Mouse (Mus musculus): ENCODE results near the gene Osgep.
"Not testable (repeated sequence)": the region's sequence is repeated elsewhere in the genome, so short reads cannot be mapped to it uniquely, and the experiment has no call there.

Osgep gene

DNA sequence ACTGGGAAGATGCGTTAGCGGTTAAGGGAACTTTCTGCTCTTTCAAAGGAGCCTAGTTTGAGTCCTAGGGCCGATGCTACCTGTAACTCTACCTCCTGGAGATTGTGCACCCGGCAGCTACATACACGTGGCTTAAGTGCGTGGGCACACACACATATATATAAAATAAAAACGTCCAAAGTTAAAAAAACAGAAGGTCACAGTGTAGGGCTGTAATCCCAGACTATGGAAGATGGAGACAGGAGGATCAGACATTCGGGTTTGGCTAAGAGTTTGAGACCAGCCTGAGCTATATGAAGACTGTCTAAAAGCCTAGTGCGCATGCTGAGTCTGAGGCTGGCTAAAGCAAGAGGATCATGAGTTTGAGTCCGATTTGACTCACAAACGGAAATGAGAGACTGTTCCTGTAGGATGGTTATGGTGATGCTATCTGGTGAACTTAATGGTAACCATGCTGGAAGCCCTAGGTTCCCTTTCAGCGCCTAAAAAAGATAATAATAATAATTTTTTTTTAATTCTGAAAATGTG lies 6.9 kb upstream of the Osgep start:
- no peak for DNase-seq (ENCODE audit: low read depth)

DNA sequence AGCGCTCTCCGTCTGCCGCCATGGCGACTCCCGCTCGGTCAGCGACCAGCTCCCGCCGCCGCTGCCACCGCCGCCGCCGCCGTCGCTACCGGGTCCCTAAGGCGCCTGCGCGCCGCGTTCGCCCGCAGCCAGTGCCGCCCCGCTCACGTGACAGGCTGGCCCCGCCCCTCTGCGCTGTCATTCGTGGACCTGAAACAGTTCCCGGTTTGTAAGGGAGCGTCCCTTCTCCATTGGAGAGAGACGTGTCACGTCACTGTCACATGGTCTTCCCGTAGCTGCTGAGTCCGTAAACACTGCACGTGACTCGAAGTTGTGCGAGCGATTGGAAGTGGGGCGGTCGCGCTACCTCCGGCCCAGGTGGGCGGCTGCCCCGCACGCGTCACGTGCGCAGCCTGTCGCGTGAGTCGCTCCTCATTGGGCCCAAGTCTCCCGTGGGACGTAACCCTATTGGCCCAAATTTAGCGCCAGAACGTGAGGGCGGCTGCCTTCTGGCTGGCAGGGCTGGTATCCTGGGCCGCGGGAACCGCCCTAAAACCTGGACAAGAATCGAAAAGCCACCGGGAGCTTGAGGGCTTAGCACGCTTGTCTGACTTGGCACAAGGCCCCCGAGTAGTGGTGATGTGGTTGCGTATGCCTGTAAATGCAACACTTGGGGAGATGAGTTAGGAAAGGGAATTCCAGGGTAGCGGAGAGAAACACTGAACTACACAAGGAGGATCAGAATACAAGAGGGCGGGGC lies 6.2 kb upstream of the Osgep start, which contains the start of the genes Pip4p1 and Pnp:
Gene Pip4p1 (minus strand): TSS at position 103 of the 739 bp plus-strand sequence.
Gene Pnp (plus strand): TSS at position 329 of the 739 bp plus-strand sequence.
- DNase-seq (ENCODE audit: low read depth) = peak; percentile 99

DNA sequence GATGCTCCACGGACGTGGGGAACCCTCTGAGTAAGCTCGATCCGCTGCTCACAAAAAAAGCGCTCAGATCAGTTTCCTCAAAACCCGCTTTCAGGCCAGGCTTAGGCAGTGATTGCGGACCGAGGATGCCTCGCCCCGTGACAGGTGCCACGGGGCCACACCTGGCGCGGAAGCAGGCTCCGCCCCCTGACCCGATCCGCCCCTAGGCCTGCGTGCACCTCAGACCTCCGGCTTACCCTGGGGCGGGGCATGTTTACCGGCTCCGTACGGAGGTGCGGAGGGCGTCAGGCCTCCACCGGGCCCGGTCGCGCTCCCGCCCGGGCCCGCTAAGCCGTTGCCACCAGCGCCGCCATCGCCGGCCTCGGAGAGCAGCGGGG lies 5.7 kb upstream of the Osgep start:
- no peak for DNase-seq (ENCODE audit: low read depth)

DNA sequence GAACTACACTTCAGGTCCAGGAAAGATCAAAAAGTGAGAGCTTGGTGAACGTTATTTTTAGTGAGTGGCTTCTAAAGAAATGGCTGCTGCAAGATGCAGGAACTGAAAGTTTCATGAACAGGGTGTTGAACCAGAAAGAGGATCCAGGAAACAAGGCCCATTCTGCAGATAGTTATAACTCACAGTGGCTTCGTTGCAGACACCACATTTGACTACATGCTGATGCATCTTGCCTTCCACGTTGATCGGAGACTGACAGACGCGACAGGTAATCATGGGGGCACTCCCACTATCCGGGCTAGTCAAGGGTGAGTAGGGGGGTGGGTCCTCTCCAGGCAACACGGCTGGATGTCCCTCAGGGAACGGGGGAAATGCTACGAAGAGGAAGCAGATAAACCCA lies 5.3 kb upstream of the Osgep start:
- DNase-seq (ENCODE audit: low read depth) = no peak

DNA sequence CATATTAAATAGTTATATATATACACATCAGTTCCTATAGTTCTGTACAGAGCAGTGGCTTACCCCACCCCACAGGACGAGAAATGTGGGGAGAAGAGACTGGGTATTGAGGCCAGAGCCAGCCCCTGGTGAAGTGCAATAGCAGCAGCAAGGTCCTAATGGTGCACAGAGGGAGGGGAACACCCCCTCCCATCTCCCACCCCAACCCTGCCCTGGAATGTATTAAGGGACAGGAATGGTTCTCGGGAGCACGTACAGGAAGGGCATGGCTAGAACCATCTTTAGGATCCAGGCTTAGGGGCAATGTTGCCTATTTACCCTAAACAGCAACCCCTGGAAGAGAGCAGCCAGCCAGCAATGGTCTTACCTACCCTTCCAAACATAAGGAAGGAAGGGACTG lies 2.7 kb upstream of the Osgep start:
- DNase-seq (ENCODE audit: low read depth) = no peak

DNA sequence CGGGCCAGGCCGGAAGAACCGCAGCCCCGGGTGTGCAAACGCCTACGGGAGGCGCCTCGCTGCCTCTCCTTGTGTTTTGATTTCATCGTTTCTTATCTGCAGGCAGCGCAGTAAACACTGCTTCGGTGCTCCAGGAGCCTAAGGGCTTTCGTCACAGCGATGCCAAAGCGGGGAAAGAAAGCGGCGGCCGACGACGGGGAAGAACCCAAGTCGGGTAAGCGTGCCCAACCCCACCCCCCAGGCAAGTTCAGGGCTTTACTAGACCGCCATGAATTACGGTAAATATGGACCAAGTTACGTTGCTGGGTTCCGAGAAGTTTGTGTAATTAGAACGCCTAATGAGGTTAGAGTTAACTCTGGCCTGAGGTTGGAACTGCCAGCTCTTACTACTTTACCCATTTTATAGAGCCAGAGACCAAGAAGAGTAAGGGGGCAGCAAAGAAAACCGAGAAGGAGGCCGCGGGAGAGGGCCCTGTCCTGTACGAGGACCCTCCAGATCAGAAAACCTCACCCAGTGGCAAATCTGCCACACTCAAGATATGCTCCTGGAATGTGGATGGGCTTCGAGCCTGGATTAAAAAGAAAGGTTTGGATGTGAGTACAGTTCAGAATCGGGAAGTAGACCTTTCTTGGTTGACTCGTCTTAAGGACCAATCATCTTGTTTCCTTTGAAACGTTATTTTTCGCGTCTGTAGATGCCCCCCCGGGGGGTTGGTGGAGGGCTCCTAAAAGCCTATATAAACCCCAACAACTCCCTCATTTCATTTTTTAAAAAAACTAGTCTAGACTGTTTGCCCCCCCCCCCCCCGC lies 623 bp upstream of the Osgep start:
- DNase-seq (ENCODE audit: low read depth) = no peak

DNA sequence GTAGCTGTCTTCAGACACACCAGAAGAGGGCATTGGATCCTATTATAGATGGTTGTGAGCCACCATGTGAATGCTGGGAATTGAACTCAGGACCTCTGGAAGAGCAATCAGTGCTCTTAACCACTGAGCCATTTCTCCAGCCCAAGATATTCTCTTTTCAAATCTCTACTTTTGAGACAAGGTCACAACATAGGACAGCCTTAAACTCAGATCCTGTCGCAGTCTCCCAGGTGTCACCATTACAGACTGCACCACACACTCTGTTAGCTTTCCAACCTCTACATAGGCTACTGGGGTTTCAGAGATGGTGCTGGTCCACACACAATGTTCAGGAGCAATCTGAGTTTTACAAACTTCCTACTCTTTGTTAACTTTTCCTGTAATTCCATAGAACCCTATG lies 1.3 kb downstream of the Osgep start:
- not testable (repeated sequence) for DNase-seq (ENCODE audit: low read depth)

DNA sequence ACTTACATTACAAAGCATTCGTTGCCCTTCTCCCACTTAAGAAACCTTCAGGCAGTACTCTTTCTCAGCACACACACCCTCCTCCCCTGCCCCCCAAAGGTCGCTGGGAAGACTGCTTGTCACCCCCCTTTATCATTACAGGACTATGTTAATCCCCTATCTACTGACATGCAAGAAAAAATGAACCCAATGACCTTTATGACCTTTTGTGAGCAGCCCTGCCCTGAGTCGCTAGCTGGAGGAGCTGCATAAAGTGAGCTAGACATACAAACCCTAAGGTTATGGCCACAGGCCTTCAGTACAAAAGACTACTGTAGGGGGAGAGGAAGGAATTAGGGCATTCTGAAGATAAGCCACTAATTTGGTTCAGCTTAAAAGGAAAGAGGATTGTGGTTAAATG lies 13.3 kb downstream of the Osgep start:
- no peak for DNase-seq (ENCODE audit: low read depth)

DNA sequence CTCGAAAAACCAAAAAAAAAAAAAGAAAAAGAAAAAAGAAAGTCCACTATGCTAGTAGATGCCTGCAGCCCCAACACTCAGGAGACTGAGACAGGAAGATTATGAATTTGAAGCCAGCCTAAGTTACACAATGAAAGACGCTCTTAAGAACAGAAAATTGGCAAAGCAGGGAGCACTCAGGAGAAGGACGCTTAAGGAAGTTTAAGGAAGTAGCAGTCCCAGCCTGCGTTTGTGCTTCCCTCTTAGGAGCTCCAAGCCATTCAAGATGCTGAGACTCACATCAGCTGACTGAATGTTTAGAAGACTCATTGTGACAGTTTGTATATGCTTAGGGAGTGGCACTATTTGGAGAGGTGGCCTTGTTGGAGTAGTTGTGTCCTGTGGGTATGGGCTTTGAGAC lies 16.6 kb downstream of the Osgep start:
- no peak for DNase-seq (ENCODE audit: low read depth)

DNA sequence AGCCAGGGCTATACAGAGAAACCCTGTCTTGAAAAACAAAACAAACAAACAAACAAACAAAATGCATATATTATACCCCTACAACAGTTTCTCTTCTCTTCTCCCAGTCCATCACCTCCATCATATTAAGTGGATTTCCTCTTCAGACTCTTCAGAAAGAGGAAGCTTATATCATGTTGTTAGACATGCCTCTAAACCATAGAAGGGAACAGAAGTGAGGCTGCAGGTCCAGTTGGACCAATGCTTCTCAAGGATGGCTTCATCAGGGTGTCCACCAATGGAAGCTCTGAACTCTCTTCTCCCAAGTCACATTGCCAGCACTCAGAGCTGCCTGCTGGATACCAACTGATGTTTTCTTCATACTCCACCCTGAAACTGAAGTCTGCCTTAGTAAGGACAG lies 19.4 kb downstream of the Osgep start:
- not testable (repeated sequence) for DNase-seq (ENCODE audit: low read depth)

DNA sequence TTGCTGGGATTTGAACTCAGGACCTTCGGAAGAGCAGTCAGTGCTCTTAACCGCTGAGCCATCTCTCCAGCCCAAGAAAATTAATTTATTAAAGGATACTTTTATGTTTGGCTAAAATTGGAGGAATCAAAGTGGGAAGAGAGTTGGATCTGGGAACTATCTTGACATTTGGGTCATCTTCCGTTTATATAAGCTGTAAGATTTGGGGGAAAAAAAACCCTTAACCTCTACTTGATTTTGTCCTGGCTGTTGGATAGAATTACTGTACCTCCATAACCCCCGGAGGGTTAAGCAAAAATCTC lies 19.9 kb downstream of the Osgep start:
- no peak for DNase-seq (ENCODE audit: low read depth)

DNA sequence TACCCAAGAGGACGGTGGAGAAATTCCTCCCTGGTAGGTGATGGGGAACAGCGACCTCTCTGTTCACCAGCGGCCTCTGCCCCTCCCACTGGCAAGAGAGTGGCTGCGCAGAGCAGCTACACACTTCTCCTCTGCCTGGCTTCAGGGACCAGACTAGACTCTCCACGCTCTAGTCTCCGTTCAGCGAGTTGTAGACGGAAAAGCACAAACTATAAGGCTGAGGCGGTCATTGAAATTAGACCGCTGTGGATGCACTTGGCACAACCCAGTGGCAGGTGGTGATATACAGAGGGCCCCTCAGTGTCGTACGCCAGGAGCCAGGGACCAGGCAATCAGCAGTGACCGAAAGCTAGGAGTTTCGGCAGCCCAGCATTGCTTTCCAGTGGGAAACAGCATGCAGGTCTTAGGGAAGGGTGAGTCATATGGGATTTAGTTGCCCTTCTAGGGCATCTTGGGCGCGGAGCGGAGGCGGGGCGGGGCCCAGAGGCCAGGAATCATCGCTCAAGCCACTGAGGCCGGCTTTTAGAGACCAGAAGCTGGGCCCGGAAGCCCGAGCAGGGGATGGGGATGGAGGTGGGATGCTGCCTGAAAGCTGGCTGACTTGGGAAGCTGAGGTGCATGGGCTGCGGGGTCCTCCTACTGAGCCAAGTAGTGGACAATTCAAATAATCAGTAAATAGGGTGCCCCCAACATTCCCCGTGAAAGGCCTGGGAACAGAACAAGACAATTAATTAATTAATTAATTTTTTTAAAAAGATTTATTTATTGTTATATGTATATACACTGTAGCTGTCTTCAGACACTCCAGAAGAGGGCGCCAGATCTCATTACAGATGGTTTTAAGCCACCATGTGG lies 20.5 kb downstream of the Osgep start:
- no peak for DNase-seq (ENCODE audit: low read depth)

DNA sequence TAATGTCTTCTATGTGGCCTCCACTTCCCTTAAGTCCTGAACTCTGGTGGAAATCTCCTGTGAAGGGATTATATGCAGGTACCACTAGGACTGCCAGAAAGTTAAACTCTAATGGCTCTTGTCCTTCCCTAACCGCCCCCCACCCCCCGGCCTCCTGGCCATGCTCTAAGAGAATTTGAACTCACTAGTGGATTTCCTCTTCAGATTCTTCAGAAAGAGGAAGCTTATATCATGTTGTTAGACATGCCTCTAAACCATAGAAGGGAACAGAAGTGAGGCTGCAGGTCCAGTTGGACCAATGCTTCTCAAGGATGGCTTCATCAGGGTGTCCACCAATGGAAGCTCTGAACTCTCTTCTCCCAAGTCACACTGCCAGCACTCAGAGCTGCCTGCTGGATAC lies 26.7 kb downstream of the Osgep start:
- not testable (repeated sequence) for DNase-seq (ENCODE audit: low read depth)

DNA sequence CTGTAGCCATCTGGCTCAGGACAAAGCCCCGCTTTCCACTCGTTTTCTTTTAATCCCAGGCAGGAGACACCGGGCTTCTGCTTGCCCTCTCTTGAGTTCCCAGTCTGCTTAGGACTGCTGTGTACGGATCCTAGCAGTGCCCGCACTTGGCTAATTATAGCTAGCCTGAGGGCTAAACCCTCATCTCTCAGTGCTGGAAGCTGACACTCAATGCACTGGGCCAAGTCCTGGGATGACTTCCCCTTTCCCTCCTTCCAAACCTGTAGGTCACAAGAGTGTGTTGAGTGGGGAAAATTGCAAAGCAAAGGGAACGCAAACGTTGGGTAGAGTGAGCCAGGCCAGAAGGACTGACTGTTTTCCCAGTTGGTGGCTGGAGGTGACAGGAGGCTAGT lies 27.3 kb downstream of the Osgep start, which contains the start of gene Klhl33:
Gene Klhl33 (minus strand): TSS at position 134 of the 392 bp plus-strand sequence.
- DNase-seq (ENCODE audit: low read depth) = peak; percentile 25

DNA sequence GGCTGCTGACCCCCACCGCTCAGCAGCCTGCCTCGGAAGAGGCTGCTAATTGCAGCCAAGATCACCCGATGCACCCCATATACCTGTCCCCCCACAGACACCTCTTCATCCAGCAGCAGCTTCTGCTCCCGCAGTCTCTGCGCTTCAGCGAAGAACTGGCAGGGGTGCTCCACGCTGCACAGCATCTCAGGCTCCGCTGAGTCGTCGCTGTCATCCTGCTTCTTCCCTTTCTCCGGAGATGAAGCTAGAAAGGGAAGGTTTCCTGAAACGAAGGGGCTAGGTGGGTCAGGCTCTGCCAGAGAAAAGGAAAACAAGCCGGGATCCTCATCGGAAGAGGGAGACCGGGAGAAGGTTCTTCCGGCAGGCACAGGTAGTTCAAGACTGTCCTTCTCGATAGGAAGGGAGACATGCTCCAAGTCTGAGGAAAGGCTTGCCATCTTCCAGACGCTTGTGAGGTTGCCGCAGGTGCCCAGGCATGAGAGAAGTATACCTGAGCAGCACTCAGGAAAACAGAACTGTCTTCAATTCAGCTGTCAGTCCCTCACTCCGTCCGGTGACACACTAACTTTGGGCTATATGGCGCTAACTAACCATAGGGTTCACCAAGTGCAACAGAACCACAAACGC lies 27.8 kb downstream of the Osgep start:
- DNase-seq (ENCODE audit: low read depth) = no peak

DNA sequence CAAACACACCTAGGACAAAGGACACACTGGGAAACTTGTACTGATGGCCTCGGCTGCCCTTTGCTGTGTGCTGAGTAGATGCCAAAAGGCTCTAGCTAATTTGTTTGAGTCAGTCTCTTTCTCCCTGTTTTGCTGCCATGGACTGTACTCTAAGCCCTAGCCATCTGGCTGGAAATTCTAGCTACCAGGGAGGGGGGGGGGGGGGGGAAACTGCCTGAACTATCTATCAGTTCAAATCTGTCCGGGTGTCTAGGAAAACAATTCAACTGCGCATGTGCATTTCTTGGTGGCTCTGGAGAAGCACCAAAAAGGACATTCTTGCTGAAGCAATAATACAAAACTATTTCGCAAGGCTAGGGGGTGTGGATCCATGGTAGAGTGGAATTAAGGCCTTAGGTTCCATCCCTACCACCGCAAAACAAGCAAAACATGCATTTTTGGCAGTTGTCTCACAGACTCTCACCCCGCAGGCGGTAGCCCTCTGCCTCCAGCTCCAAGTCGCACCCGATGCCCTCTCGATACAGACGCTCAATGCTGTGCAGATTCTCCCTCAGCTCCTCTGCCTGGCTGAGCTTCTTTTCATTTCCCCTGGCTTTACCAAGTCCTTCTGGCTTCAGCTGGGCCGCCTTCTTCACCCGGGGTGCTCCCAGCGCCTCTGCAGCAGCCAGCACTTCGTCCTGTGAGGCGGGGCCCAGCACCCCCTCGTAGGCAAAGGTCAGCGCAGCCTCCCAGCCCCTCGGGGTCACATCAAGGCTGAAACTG lies 28.5 kb downstream of the Osgep start:
- DNase-seq (ENCODE audit: low read depth) = peak; percentile 97

DNA sequence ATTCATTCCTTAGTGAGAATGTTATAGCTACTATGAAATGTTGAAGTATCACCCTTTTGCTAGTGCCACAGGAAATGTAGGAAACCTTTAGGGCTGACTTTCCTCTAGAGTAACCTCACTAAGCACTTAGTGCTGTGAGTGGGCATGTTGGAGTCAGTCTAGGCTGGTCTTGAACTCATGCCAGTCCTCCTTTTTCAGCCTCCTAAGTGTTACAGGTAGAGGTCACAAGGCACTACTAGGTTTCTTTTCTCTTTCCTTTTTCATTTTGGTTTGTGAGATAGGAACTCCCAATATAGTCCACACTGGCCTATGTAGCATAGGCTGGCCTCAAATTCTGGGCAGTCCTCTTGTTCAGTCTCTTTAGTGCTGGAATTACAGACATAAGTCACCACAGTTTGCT lies 29.3 kb downstream of the Osgep start:
- DNase-seq (ENCODE audit: low read depth) = no peak

DNA sequence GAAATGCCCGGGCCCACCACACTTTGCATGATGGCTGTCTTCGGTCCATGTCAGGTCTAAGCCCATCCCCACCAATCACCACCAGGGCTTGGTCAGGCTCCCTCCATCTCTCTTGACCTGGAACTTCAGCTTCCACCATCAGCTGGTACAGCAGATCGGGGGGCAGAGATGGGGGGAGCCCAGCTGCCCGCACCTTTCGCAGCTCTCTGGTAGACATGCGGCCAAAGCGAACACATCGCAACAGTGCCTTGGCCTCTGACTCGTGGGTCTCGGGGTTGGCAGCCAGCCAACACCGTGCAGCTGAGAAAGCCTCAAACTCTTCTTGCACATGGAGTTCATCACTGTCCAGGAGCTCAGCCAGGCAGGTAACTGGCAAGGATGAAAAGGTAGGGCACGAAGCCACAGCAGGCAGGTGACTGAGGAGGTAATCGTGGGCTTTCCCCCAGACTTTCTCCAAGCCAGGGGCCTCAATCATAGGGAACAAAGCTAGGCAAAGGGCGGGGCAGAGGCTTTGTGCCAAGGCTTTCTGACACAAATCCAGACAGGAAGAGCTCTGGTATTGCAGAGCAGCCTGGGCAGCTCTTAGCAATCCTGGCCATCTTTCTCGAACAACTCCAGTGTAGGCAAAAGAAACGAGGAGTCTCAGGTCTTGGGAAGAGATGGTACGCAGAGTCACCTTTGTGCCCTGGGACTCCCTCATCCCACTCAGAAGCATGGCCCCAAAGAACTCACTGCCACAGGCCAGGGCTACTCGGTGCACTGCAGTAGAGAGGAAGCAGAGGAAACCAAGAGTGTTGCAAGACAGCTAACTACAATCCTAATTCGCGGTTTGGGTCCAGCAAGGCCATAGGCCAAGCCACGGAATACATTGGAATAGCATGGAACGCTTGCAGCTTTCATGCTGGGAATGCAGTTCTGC lies 31.9 kb downstream of the Osgep start:
- DNase-seq (ENCODE audit: low read depth) = peak; percentile 37

DNA sequence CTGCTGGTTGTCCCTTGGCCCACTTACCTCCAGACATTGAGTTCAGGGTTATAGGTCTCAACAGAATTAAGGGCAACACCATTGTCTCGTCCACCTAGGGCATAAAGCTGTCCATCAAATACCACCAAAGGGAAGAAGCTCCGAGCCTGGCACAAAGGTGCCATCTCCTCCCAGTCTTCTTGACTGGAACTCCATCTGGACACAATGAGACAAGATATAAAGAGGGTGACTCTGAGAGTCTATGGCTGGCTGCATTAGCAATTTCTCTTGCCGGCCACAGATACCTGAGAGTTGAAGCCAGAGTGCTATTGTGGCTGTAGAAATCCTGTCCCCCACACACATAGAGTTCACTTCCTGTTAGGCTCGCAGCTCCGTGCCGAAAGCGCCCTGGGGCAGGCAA lies 32.6 kb downstream of the Osgep start:
- DNase-seq (ENCODE audit: low read depth) = no peak

DNA sequence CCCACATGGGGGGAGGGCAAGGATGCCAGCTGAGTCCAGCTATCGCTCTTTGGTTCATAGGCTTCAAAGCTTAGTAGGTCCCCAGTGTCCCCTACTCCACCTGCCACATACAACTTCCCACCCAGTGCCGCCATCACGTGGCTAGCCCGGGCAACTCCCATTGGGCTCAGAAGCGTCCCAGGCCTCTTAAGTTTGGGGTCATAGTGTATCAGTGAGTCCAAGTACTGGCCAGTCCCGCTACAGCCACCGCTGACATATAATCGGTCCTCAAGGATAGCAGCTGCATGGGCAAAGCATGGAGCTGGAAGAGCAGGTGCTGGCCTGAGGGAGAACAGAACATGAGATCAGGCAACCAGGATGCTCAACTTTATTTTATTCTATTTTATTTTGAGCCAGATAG lies 33.1 kb downstream of the Osgep start:
- DNase-seq (ENCODE audit: low read depth) = no peak

Measured in fibroblast of lung, adult 2 months (primary cell).